Mouse (Mus musculus): ENCODE results near the gene Tomm34.

Tomm34 gene

GRCm38 (mm10) chr2:164010496-164010895 lies 60.5 kb downstream of the Tomm34 start:
- DNase-seq (ENCODE audit: low spot score): no peak

- no peak for DNase-seq (ENCODE audit: low spot score)
Observed at GRCm38 (mm10) chr2:164009227-164009626, 61.7 kb downstream of the Tomm34 start.

GRCm38 (mm10) chr2:164007987-164008545 lies 62.9 kb downstream of the Tomm34 start:
- no peak for DNase-seq (ENCODE audit: low spot score)

- no peak for DNase-seq (ENCODE audit: low spot score)
Observed at GRCm38 (mm10) chr2:164007547-164007946, 63.4 kb downstream of the Tomm34 start.

GRCm38 (mm10) chr2:164006932-164007331 lies 64.0 kb downstream of the Tomm34 start:
- DNase-seq (ENCODE audit: low spot score): peak; percentile 57

- no peak for DNase-seq (ENCODE audit: low spot score)
Observed at GRCm38 (mm10) chr2:164004503-164004902, 66.5 kb downstream of the Tomm34 start.

Measured in urinary bladder, postnatal 14 days (tissue).